Mouse (Mus musculus): ENCODE results near the gene Gsc2. TPM values are rescaled to one million over a fixed set of nuclear protein-coding genes. Genes with fewer than 3 reads are reported as not detected.

Gene Gsc2
- total and polyA plus RNA-seq, 3 experiments: not detected

- DNase-seq (ENCODE audit: low spot score) (peak; percentile 94), ATAC-seq (ENCODE audit: extremely low read depth, insufficient number of reproducible peaks, low FRiP score, poor library complexity, severe bottlenecking) (peak; percentile 48)
- no peaks in the 10 kb centered on the region for H3K9me3 ChIP-seq (replicated peaks)
- H3K4me3 ChIP-seq (ENCODE audit: low read depth, low read length): peak within 1 kb of the TSS; percentile 89
- TF ChIP-seq GATA1 (IDR thresholded peaks at IDR 0.05; ENCODE audit: borderline replicate concordance, low read length) (no peak), POLR2AphosphoS5 (IDR thresholded peaks at IDR 0.05; ENCODE audit: insufficient replicate concordance, low read depth, low read length) (0 out of 2 replicates have a peak, but pooled peaks have one; percentile 37)
- H3K4me1 ChIP-seq (ENCODE audit: insufficient read depth, low read depth, low read length): peaks cover 60% of the 10 kb centered on the region
- peaks cover 11% of the 10 kb centered on the region; the same call in 1 of the 2 replicates for H3K27me3 ChIP-seq (ENCODE audit: insufficient read depth, low read length)
- peaks cover 42% of the 10 kb centered on the region for H3K36me3 ChIP-seq (replicated peaks)
Observed at GRCm38 (mm10) chr16:17928087-17928580, 13.3 kb upstream of the Gsc2 start, which contains the start of gene Slc25a1. TSS of gene Slc25a1 (minus strand) at chr16:17928219.

GRCm38 (mm10) chr16:17927351-17928082 is 12.7 kb upstream of the Gsc2 start:
- DNase-seq (ENCODE audit: low spot score): peak; percentile 62
- Histone ChIP-seq H3K9me3 (replicated peaks) (no peaks in the 10 kb centered on the region), H3K4me3 (ENCODE audit: low read depth, low read length) (peak overlapping the region; percentile 89), H3K27me3 (ENCODE audit: insufficient read depth, low read length) (peaks cover 9% of the 10 kb centered on the region; the same call in 1 of the 2 replicates), H3K4me1 (ENCODE audit: insufficient read depth, low read depth, low read length) (peaks cover 65% of the 10 kb centered on the region), H3K36me3 (replicated peaks) (peaks cover 43% of the 10 kb centered on the region)
- TF ChIP-seq GATA2 (IDR thresholded peaks at IDR 0.05; ENCODE audit: borderline replicate concordance, low read depth, low read length) (no peak), POLR2AphosphoS5 (IDR thresholded peaks at IDR 0.05; ENCODE audit: insufficient replicate concordance, low read depth, low read length) (no peak), GATA1 (IDR thresholded peaks at IDR 0.05; ENCODE audit: borderline replicate concordance, low read length) (no peak), CTCF (IDR thresholded peaks at IDR 0.05; ENCODE audit: low read depth, low read length) (no peak), TAL1 (conservative IDR thresholded peaks at IDR 0.05; ENCODE audit: low read depth, low read length) (no peak)
- no peak for ATAC-seq (ENCODE audit: extremely low read depth, insufficient number of reproducible peaks, low FRiP score, poor library complexity, severe bottlenecking)

GRCm38 (mm10) chr16:17922163-17922538 is 7.3 kb upstream of the Gsc2 start:
- H3K4me1 ChIP-seq (ENCODE audit: insufficient read depth, low read depth, low read length): peaks cover 63% of the 10 kb centered on the region
- H3K9me3 ChIP-seq (replicated peaks): no peaks in the 10 kb centered on the region
- peaks cover 8% of the 10 kb centered on the region; the same call in 1 of the 2 replicates for H3K27me3 ChIP-seq (ENCODE audit: insufficient read depth, low read length)
- TF ChIP-seq POLR2AphosphoS5 (IDR thresholded peaks at IDR 0.05; ENCODE audit: insufficient replicate concordance, low read depth, low read length) (0 out of 2 replicates have a peak, but pooled peaks have one; percentile 13), GATA2 (IDR thresholded peaks at IDR 0.05; ENCODE audit: borderline replicate concordance, low read depth, low read length) (no peak)
- ATAC-seq (ENCODE audit: extremely low read depth, insufficient number of reproducible peaks, low FRiP score, poor library complexity, severe bottlenecking): no peak
- peaks cover 41% of the 10 kb centered on the region for H3K36me3 ChIP-seq (replicated peaks)
- DNase-seq (ENCODE audit: low spot score): no peak
- H3K4me3 ChIP-seq (ENCODE audit: low read depth, low read length): peak overlapping the region; percentile 80

- TF ChIP-seq POLR2AphosphoS5 (IDR thresholded peaks at IDR 0.05; ENCODE audit: insufficient replicate concordance, low read depth, low read length) (no peak), GATA1 (IDR thresholded peaks at IDR 0.05; ENCODE audit: borderline replicate concordance, low read length) (no peak), TAL1 (conservative IDR thresholded peaks at IDR 0.05; ENCODE audit: low read depth, low read length) (no peak), CTCF (IDR thresholded peaks at IDR 0.05; ENCODE audit: low read depth, low read length) (no peak), GATA2 (IDR thresholded peaks at IDR 0.05; ENCODE audit: borderline replicate concordance, low read depth, low read length) (no peak)
- Histone ChIP-seq H3K36me3 (replicated peaks) (peaks cover 35% of the 10 kb centered on the region), H3K4me3 (ENCODE audit: low read depth, low read length) (peak overlapping the region; percentile 80), H3K4me1 (ENCODE audit: insufficient read depth, low read depth, low read length) (peaks cover 57% of the 10 kb centered on the region), H3K27me3 (ENCODE audit: insufficient read depth, low read length) (peaks cover 10% of the 10 kb centered on the region), H3K9me3 (replicated peaks) (no peaks in the 10 kb centered on the region)
- DNase-seq (ENCODE audit: low spot score) (peak; percentile 80), ATAC-seq (ENCODE audit: extremely low read depth, insufficient number of reproducible peaks, low FRiP score, poor library complexity, severe bottlenecking) (peak; percentile 84)
Observed at GRCm38 (mm10) chr16:17921325-17922162, 6.7 kb upstream of the Gsc2 start.

GRCm38 (mm10) chr16:17920586-17920985 is 5.7 kb upstream of the Gsc2 start:
- Histone ChIP-seq H3K4me3 (ENCODE audit: low read depth, low read length) (no peak overlapping the region), H3K9me3 (replicated peaks) (no peaks in the 10 kb centered on the region), H3K27me3 (ENCODE audit: insufficient read depth, low read length) (peaks cover 17% of the 10 kb centered on the region), H3K36me3 (replicated peaks) (peaks cover 25% of the 10 kb centered on the region), H3K4me1 (ENCODE audit: insufficient read depth, low read depth, low read length) (peaks cover 48% of the 10 kb centered on the region)
- ATAC-seq (ENCODE audit: extremely low read depth, insufficient number of reproducible peaks, low FRiP score, poor library complexity, severe bottlenecking) (no peak), DNase-seq (ENCODE audit: low spot score) (no peak)
- TF ChIP-seq CTCF (IDR thresholded peaks at IDR 0.05; ENCODE audit: low read depth, low read length): no peak

GRCm38 (mm10) chr16:17911052-17911595 is 3.7 kb downstream of the Gsc2 start, which contains the start of gene Ess2:
TSS of gene Ess2 (minus strand) at chr16:17911348.
- Histone ChIP-seq H3K36me3 (replicated peaks) (peaks cover 39% of the 10 kb centered on the region), H3K4me1 (ENCODE audit: insufficient read depth, low read depth, low read length) (peaks cover 11% of the 10 kb centered on the region), H3K9me3 (replicated peaks) (peaks cover 11% of the 10 kb centered on the region), H3K4me3 (ENCODE audit: low read depth, low read length) (peak within 1 kb of the TSS; percentile 81), H3K27me3 (ENCODE audit: insufficient read depth, low read length) (peaks cover 36% of the 10 kb centered on the region)
- TF ChIP-seq CTCF (IDR thresholded peaks at IDR 0.05; ENCODE audit: low read depth, low read length) (0 out of 2 replicates have a peak, but pooled peaks have one; percentile 28), GATA1 (IDR thresholded peaks at IDR 0.05; ENCODE audit: borderline replicate concordance, low read length) (no peak)
- ATAC-seq (ENCODE audit: extremely low read depth, insufficient number of reproducible peaks, low FRiP score, poor library complexity, severe bottlenecking): peak; percentile 96
- DNase-seq (ENCODE audit: low spot score): peak; percentile 96

Measured in G1E (cell line).